In the genomic region with DNA sequence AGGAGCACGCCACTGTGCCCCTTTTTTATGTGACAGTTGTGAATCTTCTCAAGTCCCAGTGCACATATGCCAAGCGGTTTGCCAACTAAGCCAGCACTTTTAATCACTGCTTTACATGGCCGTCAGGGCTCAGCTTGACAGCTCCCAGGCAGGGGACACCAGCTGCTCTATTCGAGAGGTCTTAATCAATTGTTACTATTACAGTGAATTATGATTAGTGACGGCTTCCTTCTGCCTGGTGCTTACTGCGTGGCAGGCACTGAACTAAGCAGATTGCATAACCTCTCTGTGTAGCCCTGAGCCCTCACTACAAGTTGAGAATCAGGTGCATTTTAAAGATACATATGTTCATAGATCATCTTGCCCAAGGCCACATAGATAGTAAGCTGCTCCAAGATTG, we compare ENCODE assay signal across 10 mouse cellular contexts. TPM values are rescaled to one million over a fixed set of nuclear protein-coding genes. Genes with fewer than 3 reads are reported as not detected.
DNase-seq lines count a peak whose midpoint lies in the region; ATAC-seq and TF ChIP-seq lines count a peak whose summit lies in the region.
"Had no signal": no experiment of that assay in that cellular context is flagged by ENCODE, and none has a peak within 500 bp of the region (broad histone marks: within the 10 kb centered on the region; RNA-seq: fewer than 3 reads in every experiment).

No protein-coding gene starts in this region.

- H3K27ac ChIP-seq in kidney, embryonic 16.5 days (ENCODE audit: low read length), result peak overlapping the region; percentile 89
- peak overlapping the region; percentile 76 for H3K27ac ChIP-seq in hindbrain, embryonic 13.5 days
- H3K27ac ChIP-seq in midbrain, postnatal 0 days (ENCODE audit: low read depth, low read length), result no peak overlapping the region; the same call in 1 of the 2 replicates
- H3K27ac ChIP-seq: embryonic facial prominence, embryonic 12.5 days; liver, embryonic 14.5 days had no signal

- no peaks in the 10 kb centered on the region for H3K27me3 ChIP-seq in kidney, embryonic 16.5 days (ENCODE audit: insufficient read depth, low read length)
- peaks cover 16% of the 10 kb centered on the region for H3K27me3 ChIP-seq in hindbrain, embryonic 13.5 days
- H3K27me3 ChIP-seq in midbrain, postnatal 0 days (ENCODE audit: insufficient read depth, low read length), result no peaks in the 10 kb centered on the region
- H3K27me3 ChIP-seq: embryonic facial prominence, embryonic 12.5 days had no signal

- no peak overlapping the region for H3K9ac ChIP-seq in kidney, embryonic 16.5 days (replicated peaks; ENCODE audit: low read length)
- H3K9ac ChIP-seq in hindbrain, embryonic 13.5 days, result no peak overlapping the region
- no peak overlapping the region for H3K9ac ChIP-seq in midbrain, postnatal 0 days (replicated peaks; ENCODE audit: low read length, poor library complexity, severe bottlenecking)
- H3K9ac ChIP-seq: embryonic facial prominence, embryonic 12.5 days; liver, embryonic 14.5 days had no signal

- peaks cover 19% of the 10 kb centered on the region for H3K4me1 ChIP-seq in kidney, embryonic 16.5 days (ENCODE audit: insufficient read depth, low read length)
- peaks cover 20% of the 10 kb centered on the region for H3K4me1 ChIP-seq in hindbrain, embryonic 13.5 days (replicated peaks)
- peaks cover 4% of the 10 kb centered on the region; the same call in 1 of the 2 replicates for H3K4me1 ChIP-seq in midbrain, postnatal 0 days (ENCODE audit: insufficient read depth, low read length)
- H3K4me1 ChIP-seq: embryonic facial prominence, embryonic 12.5 days had no signal

- no peak for DNase-seq in kidney, adult 8-10 months
- peak; percentile 86 for DNase-seq in brain, embryonic 14.5 days (ENCODE audit: low read depth)
- peak; percentile 74 for DNase-seq in midbrain, postnatal 0 days (ENCODE audit: low spot score)
- DNase-seq in right cerebral cortex, postnatal 14 days, result no peak
- DNase-seq in heart, postnatal 4 days, result no peak

- no peak overlapping the region for H3K4me2 ChIP-seq in kidney, embryonic 16.5 days (replicated peaks; ENCODE audit: low read depth, low read length)
- H3K4me2 ChIP-seq in hindbrain, embryonic 13.5 days, result no peak overlapping the region
- H3K4me2 ChIP-seq in midbrain, postnatal 0 days (ENCODE audit: low read depth, low read length, poor library complexity, severe bottlenecking), result no peak overlapping the region
- H3K4me2 ChIP-seq: embryonic facial prominence, embryonic 12.5 days had no signal

- 37% methylated on average over 6 of the region's 6 CpGs for WGBS in kidney, embryonic 16.5 days
- 34% methylated on average over 6 of the region's 6 CpGs for WGBS in hindbrain, embryonic 13.5 days
- WGBS in midbrain, postnatal 0 days, result 30% methylated on average over 6 of the region's 6 CpGs

- no peaks in the 10 kb centered on the region for H3K9me3 ChIP-seq in kidney, embryonic 16.5 days (ENCODE audit: low read length)
- no peaks in the 10 kb centered on the region for H3K9me3 ChIP-seq in hindbrain, embryonic 13.5 days
- H3K9me3 ChIP-seq in midbrain, postnatal 0 days (ENCODE audit: low read length), result no peaks in the 10 kb centered on the region
- H3K9me3 ChIP-seq: embryonic facial prominence, embryonic 12.5 days; G1E had no signal

- peak; percentile 21; the same call in 1 of the 2 replicates for ATAC-seq in kidney, embryonic 16.5 days (ENCODE audit: low FRiP score, low TSS enrichment)
- peak; percentile 90 for ATAC-seq in hindbrain, embryonic 13.5 days (ENCODE audit: low FRiP score)
- peak; percentile 77 for ATAC-seq in midbrain, postnatal 0 days (ENCODE audit: low FRiP score)

- TF ChIP-seq POLR2A in brain, embryonic 14.5 days (IDR thresholded peaks at IDR 0.05; ENCODE audit: borderline replicate concordance, extremely low read depth, insufficient read depth, insufficient read length, poor library complexity, severe bottlenecking), result no peak

- no peak overlapping the region for H3K4me3 ChIP-seq in kidney, embryonic 16.5 days (ENCODE audit: low read length)
- no peak overlapping the region for H3K4me3 ChIP-seq in hindbrain, embryonic 13.5 days
- H3K4me3 ChIP-seq in midbrain, postnatal 0 days (ENCODE audit: low read depth, low read length), result no peak overlapping the region
- H3K4me3 ChIP-seq: embryonic facial prominence, embryonic 12.5 days had no signal

- TF ChIP-seq CTCF in brain, embryonic 14.5 days (IDR thresholded peaks at IDR 0.05; ENCODE audit: borderline replicate concordance, extremely low read depth, insufficient read depth, insufficient read length), result no peak
- no peak for TF ChIP-seq CTCF in midbrain, postnatal 0 days (IDR thresholded peaks at IDR 0.05)

- no peaks in the 10 kb centered on the region for H3K36me3 ChIP-seq in kidney, embryonic 16.5 days (ENCODE audit: insufficient read depth, low read length)
- no peaks in the 10 kb centered on the region for H3K36me3 ChIP-seq in hindbrain, embryonic 13.5 days
- H3K36me3 ChIP-seq in midbrain, postnatal 0 days (ENCODE audit: insufficient read depth, low read length), result no peaks in the 10 kb centered on the region
- H3K36me3 ChIP-seq: embryonic facial prominence, embryonic 12.5 days; G1E had no signal

RNA-seq across cellular contexts. Expression of a gene that starts 0.7 kb away (rescaled TPM):
- polyA plus RNA-seq in kidney, embryonic 16.5 days (2015; fragmentation: Nextera tagmentation; extraction: Ambion mirVana), result 2.0 and 2.7 TPM in 2 replicates
- 9.7 and 11.9 TPM in 2 replicates for polyA plus RNA-seq in brain, embryonic 14.5 days (2012; rRNA removed)
- 9.3 and 9.5 TPM in 2 replicates for polyA plus RNA-seq in hindbrain, embryonic 13.5 days (2015; fragmentation: Nextera tagmentation; extraction: Ambion mirVana)
- 51.4 and 55.4 TPM in 2 replicates for total RNA-seq in midbrain, postnatal 0 days (2014; rRNA removed)
- 43.9 and 45.7 TPM in 2 replicates for polyA plus RNA-seq in midbrain, postnatal 0 days (2015; fragmentation: Nextera tagmentation; extraction: Ambion mirVana)
- total RNA-seq in heart, postnatal 4 days (2021), result under 1 TPM; 0.29 to 0.41 TPM
- polyA plus RNA-seq: G1E had no signal

RNA-seq across cellular contexts. Expression of a gene that starts 45.8 kb away (rescaled TPM):
- polyA plus RNA-seq in kidney, embryonic 16.5 days (2015; fragmentation: Nextera tagmentation; extraction: Ambion mirVana), result 8.6 and 9.1 TPM in 2 replicates
- polyA plus RNA-seq in brain, embryonic 14.5 days (2012; rRNA removed), result 4.6 and 4.9 TPM in 2 replicates
- 4.0 and 4.1 TPM in 2 replicates for polyA plus RNA-seq in hindbrain, embryonic 13.5 days (2015; fragmentation: Nextera tagmentation; extraction: Ambion mirVana)
- total RNA-seq in midbrain, postnatal 0 days (2014; rRNA removed), result 6.4 and 9.8 TPM in 2 replicates
- polyA plus RNA-seq in midbrain, postnatal 0 days (2015; fragmentation: Nextera tagmentation; extraction: Ambion mirVana), result 2.6 and 3.1 TPM in 2 replicates
- total RNA-seq in heart, postnatal 4 days (2021), result 10 to 100 TPM; 10.7 to 15.6 TPM

Comparison
In these comparisons a context has a peak if more than half of its experiments do, and no peak if none do; other contexts are left out.
1. ATAC-seq: peak in every context shown above with its lines; median percentile 90 in hindbrain, embryonic 13.5 days; 77 in midbrain, postnatal 0 days; 21 in kidney, embryonic 16.5 days.
2. DNase-seq: peak in brain, embryonic 14.5 days (single experiment) and midbrain, postnatal 0 days (single experiment); none in kidney, adult 8-10 months (0 of 2), right cerebral cortex, postnatal 14 days (single experiment) and heart, postnatal 4 days (single experiment).